ENCODE assay signal across 12 mouse cellular contexts in genomic region chr10:58663868-58664267, GRCm38 (mm10). TPM values are rescaled to one million over a fixed set of nuclear protein-coding genes. Genes with fewer than 3 reads are reported as not detected.
DNase-seq lines count a peak whose midpoint lies in the region; ATAC-seq lines count a peak whose summit lies in the region.
"Had no signal": no experiment of that assay in that cellular context is flagged by ENCODE, and none has a peak within 500 bp of the region (broad histone marks: within the 10 kb centered on the region; RNA-seq: fewer than 3 reads in every experiment).

No protein-coding gene starts in this region.

- peak; percentile 42 to 74 for DNase-seq in heart, adult 18-20 months
- no peak for DNase-seq in heart, postnatal 4 days
- DNase-seq in midbrain, embryonic 10.5 days (ENCODE audit: low spot score) = no peak
- DNase-seq in heart, postnatal 10 days = peak; percentile 49 to 59
- DNase-seq in embryo, embryonic 11 days = no peak
- no peak for DNase-seq in ovary, postnatal 14 days (ENCODE audit: low spot score)

- ATAC-seq in midbrain, embryonic 15.5 days (replicated peaks) = peak; percentile 25; the same call in 1 of the 2 replicates
- ATAC-seq in stomach, embryonic 15.5 days (ENCODE audit: insufficient read depth, low FRiP score, low read depth) = no peak
- ATAC-seq: inflammation-experienced regulatory T-cells, adult 6 months had no signal

- H3K36me3 ChIP-seq in midbrain, embryonic 15.5 days (replicated peaks) = no peaks in the 10 kb centered on the region
- no peaks in the 10 kb centered on the region for H3K36me3 ChIP-seq in midbrain, embryonic 10.5 days
- no peaks in the 10 kb centered on the region for H3K36me3 ChIP-seq in stomach, embryonic 15.5 days
- H3K36me3 ChIP-seq: limb, embryonic 15.5 days had no signal

- no peak overlapping the region for H3K4me3 ChIP-seq in midbrain, embryonic 15.5 days
- H3K4me3 ChIP-seq in midbrain, embryonic 10.5 days = no peak overlapping the region
- H3K4me3 ChIP-seq in stomach, embryonic 15.5 days (replicated peaks) = no peak overlapping the region
- H3K4me3 ChIP-seq: limb, embryonic 15.5 days had no signal

- 0 out of 2 replicates have a peak, but pooled peaks cover 3% of the 10 kb centered on the region for H3K4me1 ChIP-seq in midbrain, embryonic 15.5 days
- H3K4me1 ChIP-seq in midbrain, embryonic 10.5 days = peaks cover 3% of the 10 kb centered on the region; the same call in 1 of the 2 replicates
- H3K4me1 ChIP-seq in stomach, embryonic 15.5 days = no peaks in the 10 kb centered on the region
- H3K4me1 ChIP-seq: limb, embryonic 15.5 days had no signal

- H3K9ac ChIP-seq in midbrain, embryonic 15.5 days = no peak overlapping the region
- no peak overlapping the region for H3K9ac ChIP-seq in stomach, embryonic 15.5 days
- H3K9ac ChIP-seq: limb, embryonic 15.5 days had no signal

- WGBS in midbrain, embryonic 15.5 days = 79% methylated on average over 5 of the region's 5 CpGs
- WGBS in midbrain, embryonic 10.5 days = 84% methylated on average over 5 of the region's 5 CpGs
- 84% methylated on average over 5 of the region's 5 CpGs for WGBS in stomach, embryonic 15.5 days

- no peaks in the 10 kb centered on the region for H3K9me3 ChIP-seq in midbrain, embryonic 15.5 days
- no peaks in the 10 kb centered on the region for H3K9me3 ChIP-seq in midbrain, embryonic 10.5 days (replicated peaks)
- no peaks in the 10 kb centered on the region for H3K9me3 ChIP-seq in stomach, embryonic 15.5 days
- H3K9me3 ChIP-seq: limb, embryonic 15.5 days had no signal

- no peaks in the 10 kb centered on the region for H3K27me3 ChIP-seq in midbrain, embryonic 15.5 days (replicated peaks)
- H3K27me3 ChIP-seq in midbrain, embryonic 10.5 days (ENCODE audit: low read depth, poor library complexity, severe bottlenecking) = no peaks in the 10 kb centered on the region
- H3K27me3 ChIP-seq in stomach, embryonic 15.5 days (replicated peaks) = no peaks in the 10 kb centered on the region
- H3K27me3 ChIP-seq: limb, embryonic 15.5 days had no signal

- intact Hi-C loops in heart, postnatal 10 days (cut with DNase I) = no loop called here

- no peak overlapping the region for H3K4me2 ChIP-seq in midbrain, embryonic 15.5 days
- no peak overlapping the region for H3K4me2 ChIP-seq in stomach, embryonic 15.5 days
- H3K4me2 ChIP-seq: limb, embryonic 15.5 days had no signal

- H3K27ac ChIP-seq in midbrain, embryonic 15.5 days = no peak overlapping the region
- H3K27ac ChIP-seq in midbrain, embryonic 10.5 days (replicated peaks) = no peak overlapping the region; the same call in 1 of the 2 replicates
- peak overlapping the region; percentile 54; the same call in 1 of the 2 replicates for H3K27ac ChIP-seq in stomach, embryonic 15.5 days
- H3K27ac ChIP-seq: limb, embryonic 15.5 days; macrophage had no signal

RNA-seq across cellular contexts. Expression of gene Edar, which starts 11.6 kb away (rescaled TPM):
- total RNA-seq in heart, adult 18-20 months (2021) = under 1 TPM; 0.30 to 0.31 TPM
- total RNA-seq in heart, postnatal 4 days (2021) = under 1 TPM; 0.41 to 0.43 TPM
- 0.20 and 0.28 TPM in 2 replicates for polyA plus RNA-seq in midbrain, embryonic 15.5 days (2015; fragmentation: Nextera tagmentation; extraction: Ambion mirVana)
- polyA plus RNA-seq in midbrain, embryonic 10.5 days (2016; fragmentation: Nextera tagmentation; extraction: Ambion mirVana) = 0.67 and 0.73 TPM in 2 replicates
- under 1 TPM; 0.64 to 0.65 TPM for total RNA-seq in heart, postnatal 10 days (2021)
- 2.1 and 2.3 TPM in 2 replicates for polyA plus RNA-seq in stomach, embryonic 15.5 days (2015; fragmentation: Nextera tagmentation; extraction: Ambion mirVana)
- polyA plus RNA-seq: inflammation-experienced regulatory T-cells, adult 6 months; macrophage had no signal

RNA-seq across cellular contexts. Expression of gene Gm17542, which starts 54.1 kb away (rescaled TPM):
- not detected for total RNA-seq in heart, adult 18-20 months (2021)
- not detected for total RNA-seq in heart, postnatal 4 days (2021)
- not detected in 2 replicates for polyA plus RNA-seq in midbrain, embryonic 15.5 days (2015; fragmentation: Nextera tagmentation; extraction: Ambion mirVana)
- polyA plus RNA-seq in midbrain, embryonic 10.5 days (2016; fragmentation: Nextera tagmentation; extraction: Ambion mirVana) = not detected in 2 replicates
- not detected for total RNA-seq in heart, postnatal 10 days (2021)
- not detected in 2 replicates for polyA plus RNA-seq in stomach, embryonic 15.5 days (2015; fragmentation: Nextera tagmentation; extraction: Ambion mirVana)
- polyA plus RNA-seq: inflammation-experienced regulatory T-cells, adult 6 months; limb, embryonic 15.5 days; macrophage; neural tube, embryonic 14.5 days had no signal

Comparison
In these comparisons a context has a peak if more than half of its experiments do, and no peak if none do; other contexts are left out.
1. DNase-seq: peak in heart, adult 18-20 months (2 of 2) and heart, postnatal 10 days (2 of 2); none in heart, postnatal 4 days (single experiment), midbrain, embryonic 10.5 days (single experiment), embryo, embryonic 11 days (single experiment) and ovary, postnatal 14 days (single experiment).